Mouse (Mus musculus): ENCODE results near the gene Ugt1a6b. TPM values are rescaled to one million over a fixed set of nuclear protein-coding genes. Genes with fewer than 3 reads are reported as not detected.

Ugt1a6b gene
- polyA plus RNA-seq (2014; fragmentation: Illumina TruSeq; extraction: RNeasy Lipid Tissue Mini Kit (QIAGEN cat#74804); ENCODE audit: low replicate concordance): 0.71 TPM

GRCm38 (mm10) chr1:88103019-88103418, at the start of gene Ugt1a6b:
Gene Ugt1a6b, plus strand, starts transcription at chr1:88103252.

GRCm38 (mm10) chr1:88055088-88055487, 48.0 kb upstream of the Ugt1a6b start, which contains the start of gene Ugt1a10:
Gene Ugt1a10, plus strand, starts transcription at chr1:88055388.

GRCm38 (mm10) chr1:88070495-88070894, 32.6 kb upstream of the Ugt1a6b start, which contains the start of gene Ugt1a9:
Gene Ugt1a9, plus strand, starts transcription at chr1:88070800.

GRCm38 (mm10) chr1:88087513-88087912, 15.5 kb upstream of the Ugt1a6b start, which contains the start of gene Ugt1a8:
Gene Ugt1a8, plus strand, starts transcription at chr1:88087813.

GRCm38 (mm10) chr1:88094941-88095492, 8.0 kb upstream of the Ugt1a6b start, which contains the start of gene Ugt1a7c:
Gene Ugt1a7c, plus strand, starts transcription at chr1:88095062.

GRCm38 (mm10) chr1:88134457-88135011, 31.5 kb downstream of the Ugt1a6b start, which contains the start of gene Ugt1a6a:
Gene Ugt1a6a, plus strand, starts transcription at chr1:88134809.

GRCm38 (mm10) chr1:88165711-88166110, 62.7 kb downstream of the Ugt1a6b start, which contains the start of gene Ugt1a5:
Gene Ugt1a5, plus strand, starts transcription at chr1:88166012.

GRCm38 (mm10) chr1:88200456-88200855, 97.4 kb downstream of the Ugt1a6b start, which contains the start of gene Ugt1a2:
Gene Ugt1a2, plus strand, starts transcription at chr1:88200601.

GRCm38 (mm10) chr1:88205294-88205922, 102.4 kb downstream of the Ugt1a6b start, which contains the start of gene Dnajb3:
Gene Dnajb3, minus strand, starts transcription at chr1:88205782.

GRCm38 (mm10) chr1:88211812-88212211, 108.8 kb downstream of the Ugt1a6b start, which contains the start of gene Ugt1a1:
Gene Ugt1a1, plus strand, starts transcription at chr1:88211959.

GRCm38 (mm10) chr1:88226670-88227379, 123.8 kb downstream of the Ugt1a6b start, which contains the start of gene Mroh2a:
Gene Mroh2a, plus strand, starts transcription at chr1:88226986.

Other genes starting within 250 kb of the Ugt1a6b start
- gene Dgkd, start 250.0 kb upstream of the Ugt1a6b start, polyA plus RNA-seq (2014; fragmentation: Illumina TruSeq; extraction: RNeasy Lipid Tissue Mini Kit (QIAGEN cat#74804); ENCODE audit: low replicate concordance): 43.5 TPM
- 54.1 TPM for gene Usp40, start 94.7 kb upstream of the Ugt1a6b start, polyA plus RNA-seq (2014; fragmentation: Illumina TruSeq; extraction: RNeasy Lipid Tissue Mini Kit (QIAGEN cat#74804); ENCODE audit: low replicate concordance)
- not detected for gene Ugt1a10, start 47.9 kb upstream of the Ugt1a6b start, polyA plus RNA-seq (2014; fragmentation: Illumina TruSeq; extraction: RNeasy Lipid Tissue Mini Kit (QIAGEN cat#74804); ENCODE audit: low replicate concordance)
- 145 TPM for gene Ugt1a9, start 32.5 kb upstream of the Ugt1a6b start, polyA plus RNA-seq (2014; fragmentation: Illumina TruSeq; extraction: RNeasy Lipid Tissue Mini Kit (QIAGEN cat#74804); ENCODE audit: low replicate concordance)
- not detected for gene Ugt1a8, start 15.4 kb upstream of the Ugt1a6b start, polyA plus RNA-seq (2014; fragmentation: Illumina TruSeq; extraction: RNeasy Lipid Tissue Mini Kit (QIAGEN cat#74804); ENCODE audit: low replicate concordance)
- 778 TPM for gene Ugt1a7c, start 8.2 kb upstream of the Ugt1a6b start, polyA plus RNA-seq (2014; fragmentation: Illumina TruSeq; extraction: RNeasy Lipid Tissue Mini Kit (QIAGEN cat#74804); ENCODE audit: low replicate concordance)
- gene Ugt1a6a, start 31.6 kb downstream of the Ugt1a6b start, polyA plus RNA-seq (2014; fragmentation: Illumina TruSeq; extraction: RNeasy Lipid Tissue Mini Kit (QIAGEN cat#74804); ENCODE audit: low replicate concordance): 29.6 TPM
- 1.3 TPM for gene Ugt1a5, start 62.8 kb downstream of the Ugt1a6b start, polyA plus RNA-seq (2014; fragmentation: Illumina TruSeq; extraction: RNeasy Lipid Tissue Mini Kit (QIAGEN cat#74804); ENCODE audit: low replicate concordance)
- 2.4 TPM for gene Ugt1a2, start 97.3 kb downstream of the Ugt1a6b start, polyA plus RNA-seq (2014; fragmentation: Illumina TruSeq; extraction: RNeasy Lipid Tissue Mini Kit (QIAGEN cat#74804); ENCODE audit: low replicate concordance)
- 1.6 TPM for gene Dnajb3, start 102.5 kb downstream of the Ugt1a6b start, polyA plus RNA-seq (2014; fragmentation: Illumina TruSeq; extraction: RNeasy Lipid Tissue Mini Kit (QIAGEN cat#74804); ENCODE audit: low replicate concordance)
- gene Ugt1a1, start 108.7 kb downstream of the Ugt1a6b start, polyA plus RNA-seq (2014; fragmentation: Illumina TruSeq; extraction: RNeasy Lipid Tissue Mini Kit (QIAGEN cat#74804); ENCODE audit: low replicate concordance): 219 TPM
- gene Mroh2a, start 123.7 kb downstream of the Ugt1a6b start, polyA plus RNA-seq (2014; fragmentation: Illumina TruSeq; extraction: RNeasy Lipid Tissue Mini Kit (QIAGEN cat#74804); ENCODE audit: low replicate concordance): 0.11 TPM
- gene Hjurp, start 174.4 kb downstream of the Ugt1a6b start, polyA plus RNA-seq (2014; fragmentation: Illumina TruSeq; extraction: RNeasy Lipid Tissue Mini Kit (QIAGEN cat#74804); ENCODE audit: low replicate concordance): 67.5 TPM
- gene Trpm8, start 174.4 kb downstream of the Ugt1a6b start, polyA plus RNA-seq (2014; fragmentation: Illumina TruSeq; extraction: RNeasy Lipid Tissue Mini Kit (QIAGEN cat#74804); ENCODE audit: low replicate concordance): not detected

All from small intestine, adult 10 weeks (tissue).